Mouse (Mus musculus) midbrain, postnatal 0 days (tissue): ENCODE measurements around the gene Fam206a. TPM values are rescaled to one million over a fixed set of nuclear protein-coding genes. Genes with fewer than 3 reads are reported as not detected.

Experiments used
- ATAC-seq: fragments of 200-750 bp; cut with Nextera tagmentation; 2 replicates; pipeline ENCODE4 v1.8.0; 2017; ENCODE audit warnings: moderate number of reproducible peaks, mild to moderate bottlenecking, moderate TSS enrichment, moderate library complexity; ENCODE audit not compliant: low FRiP score
- DNase-seq: peaks from one replicate; pipeline ENCODE4 v3.0.0-alpha.2; 2015; ENCODE audit warnings: low spot score
- H3K27ac ChIP-seq: fragments of 300-500 bp; sonication (generic); 2 replicates; pipeline ENCODE4 v1.5.1; 2014; ENCODE audit warnings: low read depth, mild to moderate bottlenecking, low read length, mixed read lengths
- H3K27me3 ChIP-seq: fragments of 300-500 bp; sonication (generic); 2 replicates; pipeline ENCODE4 v1.6.1; 2014; ENCODE audit warnings: low read length, control low read depth, mixed read lengths; ENCODE audit not compliant: insufficient read depth
- H3K36me3 ChIP-seq: fragments of 300-500 bp; sonication (generic); 2 replicates; pipeline ENCODE4 v1.6.1; 2014; ENCODE audit warnings: low read length, control low read depth, mixed read lengths; ENCODE audit not compliant: insufficient read depth
- H3K4me1 ChIP-seq: fragments of 300-500 bp; sonication (generic); 2 replicates; pipeline ENCODE4 v1.6.1; 2014; ENCODE audit warnings: mild to moderate bottlenecking, control low read depth, antibody characterized with exemption, low read length, mixed read lengths; ENCODE audit not compliant: insufficient read depth
- H3K4me2 ChIP-seq: fragments of 300-500 bp; sonication (generic); 2 replicates; pipeline ENCODE4 v1.6.1; 2014; ENCODE audit warnings: low read depth, mild to moderate bottlenecking, low read length, mixed read lengths; ENCODE audit not compliant: poor library complexity, severe bottlenecking
- H3K4me3 ChIP-seq: fragments of 300-500 bp; sonication (generic); 2 replicates; pipeline ENCODE4 v1.5.1; 2014; ENCODE audit warnings: low read depth, mild to moderate bottlenecking, low read length, moderate library complexity
- H3K9ac ChIP-seq: fragments of 300-500 bp; sonication (generic); replicated peaks from 2 replicates; pipeline ENCODE4 v1.6.1; 2014; ENCODE audit warnings: mild to moderate bottlenecking, low read length, moderate library complexity, mixed read lengths; ENCODE audit not compliant: poor library complexity, severe bottlenecking
- H3K9me3 ChIP-seq: fragments of 300-500 bp; sonication (generic); 2 replicates; pipeline ENCODE4 v1.6.1; 2016; ENCODE audit warnings: low read length, control low read depth
- CTCF ChIP-seq: IDR thresholded peaks from 2 replicates; pipeline ENCODE4 v1.5.1; 2016; ENCODE audit warnings: antibody characterized with exemption, mild to moderate bottlenecking
- WGBS: fragments of 180-500 bp; shearing (Covaris S2); extraction: QIAGEN DNeasy Blood & Tissue Kit; methylation state at CpG from one replicate; pipeline ENCODE4 v1.1.7; 2014; 5-methylcytosine and 5-hydroxymethylcytosine counted together
- polyA plus RNA-seq: library from polyadenylated mRNA; unstranded; fragments of >200 nt; fragmentation: Nextera tagmentation; extraction: Ambion mirVana; gene quantifications from 2 replicates; pipeline ENCODE4 v1.2.1, GENCODE M21; 2015
- total RNA-seq: library from RNA; depleted of rRNA; stranded (reverse); fragments of >200 nt; gene quantifications from 2 replicates; pipeline ENCODE4 v1.2.3, GENCODE M21; 2014

The Fam206a gene
- total and polyA plus RNA-seq, 2 experiments from 2014 or later = 7.5 to 10.6 TPM

DNA sequence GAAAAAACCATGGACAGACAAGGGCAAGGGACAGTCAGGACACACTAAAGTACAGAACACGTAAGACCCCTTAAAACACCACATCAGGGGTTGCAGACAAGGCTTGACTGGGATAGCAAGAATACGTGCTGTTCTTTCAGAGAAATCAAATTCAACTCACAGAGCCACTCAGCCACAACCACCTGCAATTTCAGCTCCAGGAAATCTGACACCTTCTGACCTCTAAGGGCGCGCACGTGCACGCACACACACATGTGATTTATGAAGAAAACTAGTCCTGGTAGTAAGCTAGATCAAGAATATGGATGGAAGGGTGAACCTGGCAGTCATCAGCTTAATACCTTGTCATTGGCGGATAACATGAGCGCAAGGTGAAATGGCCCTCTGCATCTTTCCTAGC is 13.0 kb downstream of the Fam206a start:
- Histone ChIP-seq H3K27ac (no peak overlapping the region), H3K9ac (no peak overlapping the region), H3K4me1 (no peaks in the 10 kb centered on the region), H3K4me3 (no peak overlapping the region), H3K9me3 (no peaks in the 10 kb centered on the region), H3K4me2 (no peak overlapping the region), H3K27me3 (no peaks in the 10 kb centered on the region), H3K36me3 (peaks cover 31% of the 10 kb centered on the region)
- DNase-seq = no peak
- WGBS = 96% methylated on average over 8 of the region's 8 CpGs
- no peak for ATAC-seq
- TF ChIP-seq CTCF = no peak

GRCm38 (mm10) chr4:56820017-56820550 is 17.9 kb downstream of the Fam206a start:
- Histone ChIP-seq H3K27ac (no peak overlapping the region), H3K4me1 (no peaks in the 10 kb centered on the region), H3K9ac (no peak overlapping the region), H3K4me2 (no peak overlapping the region), H3K36me3 (peaks cover 13% of the 10 kb centered on the region; the same call in 1 of the 2 replicates), H3K4me3 (no peak overlapping the region), H3K27me3 (no peaks in the 10 kb centered on the region), H3K9me3 (no peaks in the 10 kb centered on the region)
- TF ChIP-seq CTCF = peak; percentile 81
- peak; percentile 58 for DNase-seq
- ATAC-seq = no peak

DNA sequence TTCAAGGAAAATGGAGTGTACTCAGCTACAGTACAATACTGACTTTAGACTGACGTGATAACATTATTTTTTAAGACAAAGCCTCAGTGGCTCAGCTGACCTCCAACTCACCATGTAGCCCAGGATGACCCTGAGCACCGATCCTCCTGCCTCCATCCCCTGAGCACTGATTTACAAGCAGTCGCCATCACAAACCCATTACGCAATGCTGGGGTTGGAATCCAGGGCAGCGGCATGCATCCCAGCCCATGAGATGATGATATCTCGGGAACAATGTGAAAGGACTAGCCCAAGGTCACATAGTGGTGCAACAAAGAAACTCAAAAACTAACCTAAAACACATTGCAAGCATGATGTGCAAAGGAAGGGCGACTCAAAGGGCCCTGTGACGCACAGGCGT is 22.1 kb downstream of the Fam206a start:
- no peak overlapping the region for H3K27ac ChIP-seq
- H3K4me2 ChIP-seq = no peak overlapping the region
- H3K4me3 ChIP-seq = no peak overlapping the region
- ATAC-seq (no peak), DNase-seq (no peak)
- H3K9ac ChIP-seq = no peak overlapping the region
- H3K27me3 ChIP-seq = no peaks in the 10 kb centered on the region
- peaks cover 22% of the 10 kb centered on the region for H3K36me3 ChIP-seq
- no peaks in the 10 kb centered on the region for H3K4me1 ChIP-seq
- no peak for TF ChIP-seq CTCF
- no peaks in the 10 kb centered on the region for H3K9me3 ChIP-seq
- 95% methylated on average over 9 of the region's 9 CpGs for WGBS

- no peak for TF ChIP-seq CTCF
- WGBS = 76% methylated on average over 3 of the region's 3 CpGs
- H3K4me1 ChIP-seq = no peaks in the 10 kb centered on the region
- no peak overlapping the region for H3K9ac ChIP-seq
- DNase-seq (no peak), ATAC-seq (no peak)
- H3K27me3 ChIP-seq = no peaks in the 10 kb centered on the region
- no peak overlapping the region for H3K4me2 ChIP-seq
- H3K36me3 ChIP-seq = peaks cover 39% of the 10 kb centered on the region
- H3K4me3 ChIP-seq = no peak overlapping the region
- H3K27ac ChIP-seq = no peak overlapping the region
- no peaks in the 10 kb centered on the region for H3K9me3 ChIP-seq
Observed at GRCm38 (mm10) chr4:56828932-56829331, 26.8 kb downstream of the Fam206a start.

DNA sequence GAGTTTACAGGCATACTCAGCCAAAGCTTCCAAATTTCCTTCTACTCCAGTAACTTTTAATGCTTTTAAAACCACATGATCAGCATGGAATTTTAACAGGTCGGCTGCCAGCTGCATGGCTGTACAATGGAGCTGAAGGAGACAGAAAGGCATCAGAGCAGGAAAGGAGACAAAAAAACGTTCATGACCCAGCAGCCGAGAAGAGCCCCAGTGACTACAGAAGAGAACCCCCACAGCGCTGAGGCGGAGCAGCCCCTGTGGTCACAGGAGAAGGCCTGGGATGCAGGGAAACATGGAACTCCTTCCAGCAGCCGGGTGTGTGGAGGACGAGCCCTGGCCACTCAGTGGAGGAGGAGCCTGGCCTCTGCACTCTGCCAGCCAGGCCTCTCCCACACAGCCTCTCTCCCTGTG is 27.4 kb downstream of the Fam206a start:
- peaks cover 43% of the 10 kb centered on the region for H3K36me3 ChIP-seq
- 58% methylated on average over 7 of the region's 7 CpGs for WGBS
- peak; percentile 26 for DNase-seq
- no peak for TF ChIP-seq CTCF
- H3K4me1 ChIP-seq = no peaks in the 10 kb centered on the region
- no peak overlapping the region for H3K4me2 ChIP-seq
- H3K27me3 ChIP-seq = no peaks in the 10 kb centered on the region
- no peak overlapping the region for H3K27ac ChIP-seq
- no peak overlapping the region for H3K4me3 ChIP-seq
- no peak for ATAC-seq
- no peaks in the 10 kb centered on the region for H3K9me3 ChIP-seq
- no peak overlapping the region for H3K9ac ChIP-seq

DNA sequence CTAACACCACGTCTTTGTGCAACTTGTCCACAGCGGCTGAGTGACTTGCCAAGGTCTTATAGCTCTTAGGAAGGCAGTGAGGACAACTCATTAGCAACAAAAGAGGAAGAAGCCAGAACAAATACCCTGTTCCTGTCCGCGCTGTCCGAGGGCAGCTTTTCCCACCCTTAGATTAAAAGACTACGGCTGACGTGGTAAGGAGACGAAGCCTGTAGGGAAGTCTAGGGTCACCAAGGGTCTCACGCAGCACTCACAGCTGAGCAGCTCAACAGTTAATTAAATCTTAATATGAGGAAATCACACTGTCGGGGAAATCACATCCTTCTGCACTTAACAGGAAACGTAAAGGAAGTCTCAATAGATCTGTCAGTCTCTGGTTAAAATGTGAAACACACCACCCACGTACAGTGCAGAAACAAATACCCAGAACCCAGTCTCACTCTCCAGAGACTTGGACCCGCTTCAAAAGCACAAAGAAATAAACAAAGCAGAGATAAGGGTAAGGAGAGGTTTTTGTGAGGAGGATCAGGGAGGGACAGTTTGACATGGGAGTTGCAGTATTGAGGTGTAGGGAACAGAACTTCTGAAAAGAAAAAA is 29.0 kb downstream of the Fam206a start:
- Histone ChIP-seq H3K4me2 (no peak overlapping the region), H3K27me3 (no peaks in the 10 kb centered on the region), H3K4me1 (no peaks in the 10 kb centered on the region), H3K4me3 (no peak overlapping the region), H3K9me3 (no peaks in the 10 kb centered on the region), H3K9ac (no peak overlapping the region), H3K27ac (no peak overlapping the region), H3K36me3 (peaks cover 47% of the 10 kb centered on the region)
- WGBS = 71% methylated on average over 13 of the region's 13 CpGs
- TF ChIP-seq CTCF = no peak
- ATAC-seq = no peak
- no peak for DNase-seq
